15 mouse cellular contexts compared by ENCODE assay signal in genomic region chr8:120084783-120085182, GRCm38 (mm10).
"Had no signal": no experiment of that assay in that cellular context is flagged by ENCODE, and none has a peak within 500 bp of the region (broad histone marks: within the 10 kb centered on the region; RNA-seq: fewer than 3 reads in every experiment).

No protein-coding gene starts in this region.

- H3K27ac ChIP-seq: neural tube, embryonic 12.5 days; neural tube, embryonic 13.5 days; neural tube, embryonic 15.5 days; stomach, embryonic 15.5 days; stomach, postnatal 0 days had no signal

- DNase-seq: retina, postnatal 1 day; right cerebral cortex, postnatal 14 days; right cerebral cortex, postnatal 4 days; spleen, adult 18-20 months; thymus, adult 18-20 months; thymus, adult 2 months; thymus, postnatal 14 days; thymus, postnatal 25 days; thymus, postnatal 36 days; thymus, postnatal 4 days had no signal

- H3K4me3 ChIP-seq: neural tube, embryonic 12.5 days; neural tube, embryonic 13.5 days; neural tube, embryonic 15.5 days; stomach, embryonic 15.5 days had no signal
